Comparison of ENCODE assay signal across 11 mouse cellular contexts in genomic region chr12:100538445-100539157, GRCm38 (mm10). TPM values are rescaled to one million over a fixed set of nuclear protein-coding genes. Genes with fewer than 3 reads are reported as not detected.
A peak's percentile ranks its signal among the peaks of the same experiment; 100 is the strongest.
DNase-seq lines count a peak whose midpoint lies in the region; ATAC-seq and TF ChIP-seq lines count a peak whose summit lies in the region.
"Had no signal": no experiment of that assay in that cellular context is flagged by ENCODE, and none has a peak within 500 bp of the region (broad histone marks: within the 10 kb centered on the region; RNA-seq: fewer than 3 reads in every experiment).

No protein-coding gene starts in this region.

- TF ChIP-seq CTCF in midbrain, postnatal 0 days (IDR thresholded peaks at IDR 0.05) = no peak

- H3K36me3 ChIP-seq in heart, embryonic 15.5 days = no peaks in the 10 kb centered on the region
- no peaks in the 10 kb centered on the region for H3K36me3 ChIP-seq in midbrain, postnatal 0 days (ENCODE audit: insufficient read depth, low read length)
- H3K36me3 ChIP-seq: midbrain, embryonic 10.5 days; stomach, embryonic 15.5 days had no signal

- peak; percentile 28 for DNase-seq in gastrocnemius, adult 18-20 months (ENCODE audit: low spot score)
- DNase-seq in gastrocnemius, postnatal 10 days = no peak
- peak; percentile 92 for DNase-seq in 416B (ENCODE audit: low read depth)
- DNase-seq in kidney, postnatal 4 days = peak; percentile 52 to 67
- no peak for DNase-seq in right cerebral cortex, postnatal 36 days (ENCODE audit: low spot score in 2 of 2)
- DNase-seq in left cerebral cortex, adult 9 months (ENCODE audit: low spot score in 2 of 2) = no peak
- DNase-seq in midbrain, postnatal 0 days (ENCODE audit: low spot score) = no peak
- DNase-seq: cerebellum, adult 9-10 months had no signal

- no peak overlapping the region for H3K4me3 ChIP-seq in heart, embryonic 15.5 days
- no peak overlapping the region for H3K4me3 ChIP-seq in midbrain, postnatal 0 days (ENCODE audit: low read depth, low read length)
- H3K4me3 ChIP-seq: midbrain, embryonic 10.5 days; stomach, embryonic 15.5 days had no signal

- 0 out of 2 replicates have a peak, but pooled peaks have one; percentile 40 for ATAC-seq in heart, embryonic 15.5 days (replicated peaks; ENCODE audit: insufficient number of reproducible peaks, insufficient read depth, low FRiP score, low read depth)
- no peak for ATAC-seq in midbrain, postnatal 0 days (ENCODE audit: low FRiP score)

- WGBS in heart, embryonic 15.5 days = 50% methylated on average over 7 of the region's 7 CpGs
- WGBS in midbrain, postnatal 0 days = 71% methylated on average over 7 of the region's 7 CpGs

- H3K4me1 ChIP-seq in heart, embryonic 15.5 days (replicated peaks) = peaks cover 29% of the 10 kb centered on the region
- peaks cover 4% of the 10 kb centered on the region; the same call in 1 of the 2 replicates for H3K4me1 ChIP-seq in midbrain, postnatal 0 days (ENCODE audit: insufficient read depth, low read length)

- H3K4me2 ChIP-seq in heart, embryonic 15.5 days = no peak overlapping the region
- no peak overlapping the region for H3K4me2 ChIP-seq in midbrain, postnatal 0 days (ENCODE audit: low read depth, low read length, poor library complexity, severe bottlenecking)
- H3K4me2 ChIP-seq: stomach, embryonic 15.5 days had no signal

- peak overlapping the region; percentile 61 for H3K27ac ChIP-seq in heart, embryonic 15.5 days
- H3K27ac ChIP-seq in midbrain, postnatal 0 days (ENCODE audit: low read depth, low read length) = no peak overlapping the region
- H3K27ac ChIP-seq: midbrain, embryonic 10.5 days; stomach, embryonic 15.5 days had no signal

- H3K27me3 ChIP-seq in heart, embryonic 15.5 days = no peaks in the 10 kb centered on the region
- no peaks in the 10 kb centered on the region for H3K27me3 ChIP-seq in midbrain, postnatal 0 days (ENCODE audit: insufficient read depth, low read length)
- H3K27me3 ChIP-seq: stomach, embryonic 15.5 days had no signal

- H3K9me3 ChIP-seq in heart, embryonic 15.5 days (replicated peaks) = no peaks in the 10 kb centered on the region
- H3K9me3 ChIP-seq in midbrain, postnatal 0 days (ENCODE audit: low read length) = no peaks in the 10 kb centered on the region
- H3K9me3 ChIP-seq: midbrain, embryonic 10.5 days; stomach, embryonic 15.5 days had no signal

- no peak overlapping the region for H3K9ac ChIP-seq in heart, embryonic 15.5 days
- no peak overlapping the region for H3K9ac ChIP-seq in midbrain, postnatal 0 days (replicated peaks; ENCODE audit: low read length, poor library complexity, severe bottlenecking)
- H3K9ac ChIP-seq: stomach, embryonic 15.5 days had no signal

RNA-seq across cellular contexts. Expression of gene Ttc7b, which starts 18.0 kb away (rescaled TPM):
- total RNA-seq in gastrocnemius, adult 18-20 months (2021) = 100 to 1,000 TPM; 141 to 168 TPM
- total RNA-seq in gastrocnemius, postnatal 10 days (2021) = 10 to 100 TPM; 73.3 to 74.1 TPM
- polyA plus RNA-seq in heart, embryonic 15.5 days (2015; fragmentation: Nextera tagmentation; extraction: Ambion mirVana) = 9.2 TPM in 2 replicates
- total RNA-seq in midbrain, postnatal 0 days (2014; rRNA removed) = 38.9 and 55.5 TPM in 2 replicates
- 8.3 and 8.7 TPM in 2 replicates for polyA plus RNA-seq in midbrain, postnatal 0 days (2015; fragmentation: Nextera tagmentation; extraction: Ambion mirVana)

Comparison
In these comparisons a context has a peak if more than half of its experiments do, and no peak if none do; other contexts are left out.
1. DNase-seq: peak in gastrocnemius, adult 18-20 months (single experiment), 416B (single experiment) and kidney, postnatal 4 days (2 of 2); none in gastrocnemius, postnatal 10 days (single experiment), right cerebral cortex, postnatal 36 days (0 of 2), left cerebral cortex, adult 9 months (0 of 2) and midbrain, postnatal 0 days (single experiment).